Mouse (Mus musculus) spleen, postnatal 14 days (tissue): ENCODE data around the gene Chit1.

Experiments used
- DNase-seq, 2 experiments: peaks; one replicate each; pipeline ENCODE4 v3.0.0; 2021 to 2022; ENCODE audit warnings: low spot score in 2 of 2

Gene Chit1

GRCm38 (mm10) chr1:134110979-134111378 lies at the start of gene Chit1:
Gene Chit1, plus strand, starts transcription at chr1:134111242.
- no peak for DNase-seq

GRCm38 (mm10) chr1:134061915-134062314 lies 49.1 kb upstream of the Chit1 start:
- DNase-seq: no peak

- DNase-seq: no peak
Observed at GRCm38 (mm10) chr1:134062411-134063085, 48.5 kb upstream of the Chit1 start.

DNA sequence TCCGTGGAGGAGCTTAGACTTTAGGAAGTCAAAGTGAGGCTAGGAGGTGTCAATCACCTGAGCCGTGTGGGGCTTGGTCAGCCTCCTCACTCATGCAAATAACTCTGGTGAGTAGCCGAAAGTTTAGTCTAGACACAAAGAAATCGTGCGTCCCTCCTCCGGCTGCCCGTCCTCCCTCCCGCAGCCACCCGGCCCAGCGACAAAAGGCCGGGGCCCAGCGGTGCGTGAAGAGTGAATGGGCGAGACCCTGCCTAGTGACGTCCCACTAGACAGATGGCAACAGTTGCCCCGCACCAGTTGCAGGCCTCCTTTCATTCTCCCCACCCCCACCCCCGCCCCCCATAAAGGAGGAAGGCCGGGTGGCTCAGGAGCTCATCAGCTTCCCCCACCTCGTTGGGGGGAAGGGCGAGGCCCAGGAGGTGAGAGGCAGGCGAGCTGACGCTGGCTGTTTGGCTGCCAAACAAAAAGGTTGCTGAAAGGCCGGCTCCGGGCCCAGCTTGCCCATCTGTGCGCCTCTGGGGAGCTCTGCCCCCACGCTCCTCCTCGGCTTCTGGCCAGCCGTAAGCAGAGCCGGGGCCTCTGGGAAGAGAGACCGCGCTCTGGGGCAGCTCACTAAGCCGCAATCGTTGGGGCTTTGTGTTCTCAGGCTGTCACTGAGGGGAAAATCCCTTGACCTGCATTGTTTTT lies 47.8 kb upstream of the Chit1 start:
- peak; percentile 60 to 64 for DNase-seq

DNA sequence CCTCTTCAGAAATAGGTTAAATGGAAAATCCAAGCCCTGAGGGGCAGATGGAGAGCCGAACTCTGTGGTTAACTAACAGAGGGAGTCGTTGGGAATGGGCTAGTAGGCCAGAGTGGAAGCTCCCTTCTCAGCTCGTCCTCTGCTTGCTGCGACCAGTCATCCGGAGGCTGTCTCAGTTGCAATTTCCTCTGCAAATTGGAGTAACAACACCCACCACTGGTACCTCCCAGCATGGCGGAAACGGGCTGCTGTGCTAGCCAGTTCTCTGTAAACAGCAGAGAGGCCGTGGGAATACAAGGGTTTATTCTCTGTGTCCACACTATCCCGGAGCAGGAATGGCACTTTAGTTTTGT lies 47.3 kb upstream of the Chit1 start:
- peak in 1 of 2 experiments; percentile 39 for DNase-seq

- DNase-seq: no peak
Observed at GRCm38 (mm10) chr1:134064296-134064831, 46.7 kb upstream of the Chit1 start.

- no peak for DNase-seq
Observed at GRCm38 (mm10) chr1:134065241-134065809, 45.7 kb upstream of the Chit1 start.

- no peak for DNase-seq
Observed at GRCm38 (mm10) chr1:134066554-134066953, 44.5 kb upstream of the Chit1 start.

DNA sequence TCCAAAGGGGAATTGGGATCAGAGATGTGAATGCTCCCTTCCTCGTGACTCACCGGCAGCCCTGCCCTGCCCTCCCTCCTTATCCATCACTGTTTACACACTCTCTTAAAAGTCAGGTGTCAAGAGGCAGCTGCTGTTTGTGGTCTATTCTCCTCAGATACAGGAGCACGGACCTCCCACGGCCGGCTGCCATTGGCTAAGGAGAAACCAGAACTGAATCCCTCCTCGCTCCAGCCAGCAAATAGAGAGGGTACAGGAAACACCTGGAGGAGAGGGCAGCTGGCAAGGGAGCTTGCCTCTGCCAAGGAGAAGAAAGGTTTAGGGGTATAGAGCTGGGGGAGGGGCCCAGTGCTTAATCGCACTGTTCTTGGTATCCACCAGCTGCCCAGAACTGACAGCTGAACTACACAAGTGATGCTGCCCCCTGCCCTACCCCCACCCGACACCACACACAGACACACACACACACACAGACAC lies 43.9 kb upstream of the Chit1 start:
- DNase-seq: peak in 1 of 2 experiments; percentile 51

DNA sequence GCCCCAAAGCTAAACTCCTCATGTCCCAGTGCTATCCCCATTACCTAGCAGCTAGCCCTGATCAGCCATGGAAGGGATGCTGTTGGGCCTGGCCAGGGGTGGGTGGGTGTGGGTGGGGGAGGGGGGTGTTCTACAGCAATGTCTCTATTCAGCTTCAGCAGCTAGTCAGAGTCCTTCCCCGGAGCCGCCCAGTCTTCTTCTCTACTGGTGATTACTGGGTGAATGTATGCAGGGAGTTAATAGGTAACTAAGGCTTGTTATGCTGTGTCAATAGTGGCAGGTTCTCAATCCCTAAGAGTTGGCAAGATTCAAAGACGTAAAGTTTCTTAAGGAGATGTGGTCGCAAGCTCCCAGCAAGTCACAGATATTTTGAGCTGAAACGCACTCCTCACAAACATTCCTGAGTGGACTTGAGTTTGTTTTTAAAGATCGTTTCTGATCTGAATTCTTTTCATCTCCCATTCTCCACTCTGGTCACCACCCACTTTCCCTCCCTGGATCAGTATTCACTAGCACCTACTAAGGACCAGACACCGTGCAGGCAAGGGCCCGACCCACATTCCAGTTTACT lies 40.9 kb upstream of the Chit1 start:
- DNase-seq: no peak

DNA sequence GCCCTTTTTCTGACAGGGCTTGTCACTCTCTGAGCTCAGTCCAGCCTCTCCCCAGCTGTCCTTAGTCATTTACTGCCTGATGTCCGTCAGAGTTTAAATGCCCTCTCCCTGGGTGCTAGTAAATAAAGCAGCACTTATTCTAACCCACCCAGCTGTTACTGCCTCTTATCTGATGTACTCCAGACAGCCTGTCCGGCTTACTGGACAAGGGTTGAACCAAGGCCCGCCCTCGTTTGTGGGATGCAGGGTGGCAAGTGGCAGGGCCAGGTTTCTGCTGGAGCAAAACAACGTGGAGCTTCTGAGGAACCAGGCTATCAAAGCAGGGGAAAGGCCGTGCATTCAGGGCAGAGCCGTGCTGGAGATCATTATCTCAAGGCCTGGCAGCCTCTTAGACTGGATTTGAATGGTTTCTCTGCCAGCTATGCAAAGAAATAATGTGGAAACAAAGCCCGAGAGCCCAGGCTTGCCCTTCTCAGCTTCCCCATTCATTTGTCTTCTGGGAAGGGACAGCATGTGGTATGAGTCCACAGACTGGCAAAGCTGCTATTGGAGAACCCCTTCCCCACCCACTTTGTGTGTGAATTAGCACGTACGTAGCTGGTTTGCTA lies 39.5 kb upstream of the Chit1 start:
- DNase-seq: no peak

- DNase-seq: peak; percentile 45 to 47
Observed at GRCm38 (mm10) chr1:134073061-134073564, 37.9 kb upstream of the Chit1 start.

DNA sequence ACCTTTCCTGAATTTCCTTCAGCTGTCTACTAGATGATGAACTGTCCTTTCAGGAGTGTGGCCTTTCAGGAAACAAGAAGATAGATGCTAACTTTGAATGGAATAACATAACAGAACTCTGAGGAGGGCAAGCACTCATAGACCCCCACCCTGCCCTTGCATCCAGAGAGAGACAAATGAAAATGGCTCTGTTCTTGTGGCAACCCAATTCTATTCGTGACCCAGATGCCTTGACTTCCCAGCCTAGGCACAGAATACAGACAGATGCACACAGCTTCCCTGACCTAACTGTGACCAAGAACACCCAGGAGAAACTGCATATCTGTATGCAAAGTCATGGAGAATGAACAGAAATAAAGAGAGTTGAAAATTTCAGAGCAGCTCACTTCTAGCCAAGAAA lies 37.4 kb upstream of the Chit1 start:
- no peak for DNase-seq

DNA sequence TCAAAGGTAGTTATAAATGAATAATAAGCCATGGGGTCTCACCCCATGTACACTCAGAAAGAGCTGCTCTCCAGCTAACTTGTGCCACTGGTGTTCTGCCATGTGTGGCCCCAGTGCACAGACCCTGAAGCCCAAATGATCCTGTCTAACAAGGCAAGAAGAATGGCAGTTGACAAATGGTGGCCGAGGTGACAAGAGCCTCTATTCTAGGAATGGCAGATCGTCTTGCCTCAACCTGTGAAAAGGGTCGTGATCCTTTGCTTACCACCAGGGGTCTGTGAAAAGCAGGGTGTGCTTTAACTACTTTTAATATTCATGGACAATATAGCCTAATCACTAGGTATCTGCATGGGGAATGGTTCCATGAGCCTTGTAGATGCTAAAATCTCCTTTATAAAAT lies 36.9 kb upstream of the Chit1 start:
- no peak for DNase-seq

- no peak for DNase-seq
Observed at GRCm38 (mm10) chr1:134074606-134075005, 36.4 kb upstream of the Chit1 start.

- no peak for DNase-seq
Observed at GRCm38 (mm10) chr1:134075532-134075931, 35.5 kb upstream of the Chit1 start.

DNA sequence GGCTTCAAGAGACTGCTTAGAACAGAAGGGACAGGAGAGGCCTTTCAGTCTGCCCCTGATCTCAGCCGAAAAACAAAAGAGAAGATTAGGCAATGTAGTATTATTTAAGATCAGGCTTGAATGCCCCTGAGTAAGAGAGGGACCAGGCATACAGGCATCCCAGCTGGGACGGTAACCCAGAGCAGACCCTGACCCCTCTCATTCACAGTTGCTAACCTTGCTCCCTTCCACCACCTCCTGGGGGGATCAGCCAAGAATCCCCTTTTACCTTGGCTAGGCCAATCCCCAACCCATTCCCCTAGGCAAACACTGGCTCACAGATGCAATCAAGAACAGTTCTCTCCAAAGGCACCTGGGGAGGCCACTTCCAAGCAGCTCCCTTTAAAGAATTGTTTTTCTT lies 34.3 kb upstream of the Chit1 start:
- DNase-seq: no peak

DNA sequence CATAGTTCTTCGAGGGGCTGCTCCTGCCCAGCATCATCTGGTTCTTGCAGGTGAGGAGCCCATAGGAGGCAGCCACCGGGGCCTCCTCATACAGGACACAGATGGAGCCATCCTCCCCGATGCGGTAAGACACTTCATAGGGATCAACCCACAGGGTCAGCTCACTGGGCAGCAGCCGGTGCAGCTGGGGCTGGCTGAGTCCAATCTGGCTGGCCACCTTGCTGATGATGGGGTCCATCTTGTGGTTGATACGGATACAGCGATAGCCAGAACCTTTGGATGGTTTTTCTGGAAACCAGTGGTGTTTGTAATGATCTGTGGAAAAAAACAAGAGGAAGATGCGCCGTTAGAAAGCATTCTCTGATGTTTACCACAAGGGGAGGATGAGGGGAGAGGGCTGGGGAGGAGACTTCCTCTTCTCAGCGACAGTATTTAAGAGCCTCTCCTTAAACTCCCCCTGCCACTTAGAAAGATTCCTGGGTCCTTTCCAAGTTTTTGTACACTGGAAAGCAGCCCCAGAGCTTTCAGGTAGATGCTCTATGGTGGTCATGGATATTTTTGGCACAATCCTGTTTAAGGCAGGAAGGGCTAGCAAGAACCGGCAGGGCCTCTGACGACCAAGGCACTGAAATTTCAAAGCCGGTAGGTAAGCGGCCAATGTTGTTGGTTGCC lies 33.5 kb upstream of the Chit1 start:
- DNase-seq: no peak

DNA sequence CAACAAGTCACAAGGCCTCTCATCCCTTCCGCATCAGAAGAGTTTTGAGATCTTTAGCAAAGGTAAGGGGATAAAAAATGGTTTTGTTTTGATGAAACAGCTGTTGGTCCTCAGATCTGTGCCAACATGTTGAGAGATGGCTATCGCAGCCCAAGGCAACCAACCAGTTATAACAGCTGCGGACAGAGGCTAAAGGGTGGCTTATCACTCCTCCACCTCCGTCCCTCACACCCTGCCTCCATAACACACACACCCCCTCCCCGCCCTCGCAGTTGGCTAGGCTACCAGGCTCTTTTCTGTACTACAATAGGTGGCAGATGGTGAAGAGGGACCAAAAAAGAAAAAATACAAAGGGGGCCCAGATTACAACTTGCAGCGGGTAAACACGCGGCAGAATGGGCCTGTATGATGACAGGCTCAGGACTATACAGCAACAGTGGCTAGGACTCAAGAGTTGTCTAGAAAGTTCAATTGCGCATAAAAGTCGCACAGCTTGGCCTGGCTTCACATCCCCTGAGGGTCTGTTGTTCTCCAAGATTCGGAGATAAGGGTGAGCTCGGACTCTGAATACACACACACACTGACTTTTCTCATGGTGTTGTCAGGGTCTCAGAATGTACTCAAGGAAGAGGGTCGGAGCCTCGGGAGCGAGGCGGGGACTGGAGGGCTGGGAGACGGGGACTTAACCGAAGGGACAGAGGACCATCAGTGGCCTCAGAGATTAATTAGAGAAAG lies 32.8 kb upstream of the Chit1 start:
- DNase-seq: peak in 1 of 2 experiments; percentile 55

GRCm38 (mm10) chr1:134078802-134079476 lies 32.1 kb upstream of the Chit1 start, which contains the start of gene Btg2:
Gene Btg2, minus strand, starts transcription at chr1:134079120.
- DNase-seq: peak; percentile 97 to 98
